Mouse (Mus musculus) cortical plate, adult 2 months (tissue): ENCODE measurements around the gene Olfr694.

ENCODE experiments used
- CTCF ChIP-seq: fragments of 200-500 bp; IDR thresholded peaks from 2 replicates; pipeline ENCODE4 v1.5.1; 2011; ENCODE audit warnings: mild to moderate bottlenecking, control low read depth, low read length; ENCODE audit not compliant: insufficient read depth; ENCODE audit errors: extremely low read depth
- POLR2A ChIP-seq: fragments of 200-500 bp; IDR thresholded peaks from 2 replicates; pipeline ENCODE4 v1.6.1; 2011; ENCODE audit warnings: mild to moderate bottlenecking, low read length, control low read depth; ENCODE audit not compliant: insufficient read depth; ENCODE audit errors: extremely low read depth

GRCm38 (mm10) chr7:106692976-106693375 lies 1.4 kb upstream of the Olfr694 start:
- TF ChIP-seq POLR2A (no peak), CTCF (no peak)
